Mouse (Mus musculus) C2C12 (cell line): ENCODE measurements around the gene E4f1. TPM values are rescaled to one million over a fixed set of nuclear protein-coding genes. Genes with fewer than 3 reads are reported as not detected.
A peak's percentile ranks its signal among the peaks of the same experiment; 100 is the strongest.

Experiments used
- H3K27me3 ChIP-seq: one replicate; pipeline ENCODE4 v1.6.1; 2011; ENCODE audit not compliant: control insufficient read depth, insufficient read depth, insufficient read length
- H3K36me3 ChIP-seq: one replicate; pipeline ENCODE4 v1.6.1; 2011; ENCODE audit not compliant: control insufficient read depth, insufficient read depth
- H3K4me3 ChIP-seq: one replicate; pipeline ENCODE4 v1.5.1; 2011; ENCODE audit warnings: mild to moderate bottlenecking, control low read depth; ENCODE audit not compliant: poor library complexity, insufficient read depth, severe bottlenecking
- H3K79me2 ChIP-seq: one replicate; pipeline ENCODE4 v1.6.1; 2011; ENCODE audit not compliant: control insufficient read depth, insufficient read depth
- H3K79me3 ChIP-seq: one replicate; pipeline ENCODE4 v1.6.1; 2011; ENCODE audit warnings: low read depth, control low read depth
- H3ac ChIP-seq: one replicate; pipeline ENCODE3; 2011; ENCODE audit warnings: low read depth; ENCODE audit not compliant: control insufficient read depth, insufficient read length
- CEBPB ChIP-seq: IDR thresholded peaks from one replicate; pipeline ENCODE4 v1.6.1; 2011; ENCODE audit warnings: low read depth, mild to moderate bottlenecking, control low read depth, moderate library complexity
- CTCF ChIP-seq: IDR thresholded peaks from one replicate; pipeline ENCODE4 v1.5.1; 2011; ENCODE audit not compliant: control insufficient read depth, insufficient read depth, insufficient read length
- FOSL1 ChIP-seq: IDR thresholded peaks from one replicate; pipeline ENCODE4 v1.8.0; 2011; ENCODE audit warnings: mild to moderate bottlenecking, low read length; ENCODE audit not compliant: poor library complexity, insufficient read depth, severe bottlenecking
- MAX ChIP-seq: IDR thresholded peaks from one replicate; pipeline ENCODE4 v1.6.1; 2011; ENCODE audit warnings: mild to moderate bottlenecking, control low read depth
- MYOD1 ChIP-seq: IDR thresholded peaks from one replicate; pipeline ENCODE4 v1.6.1; 2011; ENCODE audit warnings: low read depth; ENCODE audit not compliant: control insufficient read depth, insufficient read length
- MYOG ChIP-seq: IDR thresholded peaks from one replicate; pipeline ENCODE4 v1.6.1; 2011; ENCODE audit not compliant: control insufficient read depth, insufficient read length; ENCODE audit errors: extremely low read depth
- USF1 ChIP-seq: IDR thresholded peaks from one replicate; pipeline ENCODE4 v1.6.1; 2011; ENCODE audit warnings: low read depth, mild to moderate bottlenecking, control low read depth, moderate library complexity
- polyA plus RNA-seq: library from polyadenylated mRNA; unstranded; fragments of >200 nt; fragmentation: generic; extraction: Trizol; gene quantifications from one replicate; pipeline ENCODE4 v1.2.1, GENCODE M21; 2012; ENCODE audit warnings: missing spikeins

E4f1 gene
- polyA plus RNA-seq, 1 experiment, result 13.1 TPM

- no peak for TF ChIP-seq CTCF
- no peak for TF ChIP-seq MYOG
- no peak for TF ChIP-seq FOSL1
- TF ChIP-seq MAX, result no peak
- TF ChIP-seq MYOD1, result no peak
- TF ChIP-seq CEBPB, result no peak
- TF ChIP-seq USF1, result no peak
- Histone ChIP-seq H3K79me3 (no peaks in the 10 kb centered on the region), H3K36me3 (peaks cover 32% of the 10 kb centered on the region), H3ac (no peak within 1 kb of the TSS), H3K4me3 (no peak within 1 kb of the TSS), H3K27me3 (no peaks in the 10 kb centered on the region), H3K79me2 (no peaks in the 10 kb centered on the region)
These were observed 27.4 kb downstream of the E4f1 start, which contains the start of gene Dnase1l2 for GRCm38 (mm10) chr17:24442632-24443155. Dnase1l2 (minus strand) TSS chr17:24443105.

- H3K27me3 ChIP-seq, result no peaks in the 10 kb centered on the region
- H3K4me3 ChIP-seq, result no peak overlapping the region
- no peak for TF ChIP-seq MYOG
- H3K79me3 ChIP-seq, result no peaks in the 10 kb centered on the region
- no peak overlapping the region for H3ac ChIP-seq
- H3K79me2 ChIP-seq, result no peaks in the 10 kb centered on the region
- peaks cover 28% of the 10 kb centered on the region for H3K36me3 ChIP-seq
These were observed 28.0 kb downstream of the E4f1 start for GRCm38 (mm10) chr17:24442107-24442506.

- Histone ChIP-seq H3K79me3 (no peaks in the 10 kb centered on the region), H3K4me3 (no peak overlapping the region), H3ac (no peak overlapping the region), H3K27me3 (no peaks in the 10 kb centered on the region), H3K36me3 (peaks cover 24% of the 10 kb centered on the region), H3K79me2 (no peaks in the 10 kb centered on the region)
- TF ChIP-seq CTCF, result peak; percentile 2
- TF ChIP-seq USF1, result no peak
These were observed 29.0 kb downstream of the E4f1 start for GRCm38 (mm10) chr17:24441148-24441547.

- Histone ChIP-seq H3K79me3 (no peaks in the 10 kb centered on the region), H3K79me2 (no peaks in the 10 kb centered on the region), H3ac (no peak overlapping the region), H3K27me3 (no peaks in the 10 kb centered on the region), H3K4me3 (no peak overlapping the region), H3K36me3 (peaks cover 20% of the 10 kb centered on the region)
- TF ChIP-seq MAX (no peak), FOSL1 (no peak), USF1 (no peak), CTCF (no peak), CEBPB (no peak), MYOG (no peak), MYOD1 (no peak)
These were observed 29.7 kb downstream of the E4f1 start for GRCm38 (mm10) chr17:24440377-24440776.

- Histone ChIP-seq H3K36me3 (peaks cover 5% of the 10 kb centered on the region), H3K79me2 (no peaks in the 10 kb centered on the region), H3K79me3 (no peaks in the 10 kb centered on the region), H3K4me3 (no peak overlapping the region), H3K27me3 (no peaks in the 10 kb centered on the region), H3ac (no peak overlapping the region)
- TF ChIP-seq MAX (no peak), CTCF (peak; percentile 0)
These were observed 33.1 kb downstream of the E4f1 start for GRCm38 (mm10) chr17:24437016-24437415.

- Histone ChIP-seq H3K4me3 (no peak overlapping the region), H3K79me3 (peaks cover 8% of the 10 kb centered on the region), H3K79me2 (peaks cover 47% of the 10 kb centered on the region), H3ac (no peak overlapping the region), H3K36me3 (peaks cover 5% of the 10 kb centered on the region), H3K27me3 (no peaks in the 10 kb centered on the region)
- no peak for TF ChIP-seq FOSL1
- no peak for TF ChIP-seq USF1
- TF ChIP-seq MAX, result no peak
- TF ChIP-seq MYOG, result no peak
- no peak for TF ChIP-seq CEBPB
- no peak for TF ChIP-seq MYOD1
- TF ChIP-seq CTCF, result no peak
These were observed 40.7 kb downstream of the E4f1 start for GRCm38 (mm10) chr17:24429201-24429983.
